Mouse (Mus musculus): Measurements from ENCODE around the gene Bcl6.

- TF ChIP-seq POLR2A (IDR thresholded peaks at IDR 0.05; ENCODE audit: extremely low read depth, insufficient read depth, low read length) (no peak), CTCF (IDR thresholded peaks at IDR 0.05; ENCODE audit: extremely low read depth, insufficient read depth, low read length) (no peak)
Measured at GRCm38 (mm10) chr16:23986871-23987270, 1.8 kb downstream of the Bcl6 start.

Data from cortical plate, adult 2 months (tissue).